Mouse (Mus musculus): ENCODE measurements around the gene Gm28553.
"Not testable (repeated sequence)": the region's sequence is repeated elsewhere in the genome, so short reads cannot be mapped to it uniquely, and the experiment has no call there.

Gm28553 gene

DNA sequence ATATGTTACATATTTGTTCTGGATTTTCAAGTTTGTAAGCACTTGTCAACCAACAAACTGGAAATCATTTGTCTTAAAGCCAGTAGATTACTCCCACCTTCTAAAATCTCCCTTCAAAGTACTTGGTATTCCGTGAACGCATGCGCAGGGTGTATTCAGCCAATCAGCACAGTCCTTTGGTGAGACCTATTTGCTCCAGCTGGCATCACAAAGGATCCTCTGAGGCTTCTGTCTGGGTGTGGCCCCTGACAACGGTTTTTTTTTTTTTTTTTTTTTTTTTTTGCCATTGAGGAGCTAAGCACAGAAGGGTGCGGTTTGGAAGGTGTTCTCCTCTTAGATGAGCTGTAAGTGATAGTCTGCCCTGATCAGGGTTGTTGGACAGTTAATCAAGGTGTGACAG, at the start of gene Gm28553:
Gene Gm28553 (plus strand): TSS at position 301 of the 400 bp plus-strand sequence.
- not testable (repeated sequence) for DNase-seq (ENCODE audit: low spot score in 2 of 2)
